Mouse (Mus musculus) adrenal gland, adult 18-20 months (tissue): ENCODE measurements at regions not wholly inside any gene's neighbourhood (a gene's known extent, or its start where the extent isn't known, plus 50 kb on each side); places are given as distances from the start of the nearest gene placed in this dataset.

ENCODE experiments used
- DNase-seq, 2 experiments: peaks; one replicate each; pipeline ENCODE4 v3.0.0; 2021 to 2022; ENCODE audit warnings: low spot score in 2 of 2
- microRNA-seq, 2 experiments: library from miRNA; unstranded; fragments of <30 nt; microRNA quantifications; one replicate each; pipeline ENCODE4 v1.2.0; 2021; ENCODE audit warnings: borderline number of aligned reads in 2 of 2

DNA sequence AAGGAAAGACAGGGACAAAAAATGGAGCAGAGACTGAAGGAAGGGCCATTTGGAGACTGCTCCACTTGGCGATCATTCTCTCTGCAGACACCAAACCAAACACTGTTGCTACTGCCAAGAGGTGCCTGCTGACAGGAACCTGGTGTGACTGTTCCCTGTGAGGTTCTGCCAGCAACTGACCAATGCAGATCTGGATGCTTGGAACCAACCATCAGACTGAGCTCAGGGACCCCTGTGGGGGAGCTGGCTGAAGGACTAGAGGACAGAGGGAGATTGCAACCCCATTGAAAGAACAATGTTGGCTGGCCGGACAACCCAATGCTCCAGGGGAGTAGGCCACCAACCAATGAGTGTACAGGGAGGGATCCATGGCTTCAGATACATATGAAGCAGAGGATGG, 139.2 kb upstream of the Cep126 start:
- DNase-seq: no peak

GRCm38 (mm10) chr9:8249542-8249941, 115.4 kb upstream of the Cep126 start:
- DNase-seq: no peak

- DNase-seq: no peak
These were observed 94.0 kb upstream of the Cep126 start for GRCm38 (mm10) chr9:8228078-8228477.

DNA sequence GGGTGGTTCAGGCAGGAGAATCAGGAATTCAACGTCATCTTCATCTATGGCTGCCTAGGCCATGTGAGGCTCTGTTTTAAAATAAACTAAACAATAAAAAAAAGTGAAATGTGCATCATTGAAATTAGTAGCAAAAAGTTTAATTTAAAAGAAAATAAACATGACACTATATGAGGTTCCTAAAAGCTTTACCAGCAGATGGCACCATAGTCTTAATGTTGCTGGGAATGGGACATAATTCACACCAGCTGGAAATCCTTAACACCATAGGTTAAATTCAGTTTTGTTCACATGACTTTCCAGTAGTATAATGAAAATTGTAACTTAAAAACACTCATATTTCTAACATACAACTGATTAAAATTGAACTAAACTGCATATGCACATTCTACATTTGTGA, 92.3 kb upstream of the Cep126 start:
- no peak for DNase-seq

- DNase-seq: peak; percentile 33 to 36
These were observed 74.8 kb upstream of the Cep126 start for GRCm38 (mm10) chr9:8208855-8209254.

DNA sequence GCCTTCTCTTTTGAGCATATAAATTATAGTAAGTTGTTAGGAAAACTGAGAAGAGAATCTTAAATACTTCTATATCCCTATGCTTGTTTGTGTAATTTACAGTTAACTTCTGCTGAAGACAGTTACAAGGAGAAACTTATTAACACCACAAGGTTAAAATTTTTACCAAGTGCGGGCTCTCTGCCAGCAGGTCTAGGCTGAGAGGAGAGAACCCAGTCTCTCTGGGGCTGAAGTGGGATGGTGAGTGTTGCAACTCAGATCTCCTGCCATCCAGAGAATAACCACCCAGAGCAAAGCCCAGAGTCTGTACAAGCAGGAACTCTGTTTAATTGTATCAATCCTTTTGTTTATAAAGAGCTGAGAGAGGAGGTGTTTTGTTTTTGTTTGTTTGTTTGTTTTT, 51.3 kb upstream of the Cep126 start:
- DNase-seq: no peak

Small RNA genes in the stretch of these regions (microRNA-seq; reads per million reads assigned to microRNA genes)
- gene Mir1899: 0 reads per million in 2 experiments
